Mouse (Mus musculus): ENCODE results near the gene Aifm3. TPM values are rescaled to one million over a fixed set of nuclear protein-coding genes. Genes with fewer than 3 reads are reported as not detected.
A peak's percentile ranks its signal among the peaks of the same experiment; 100 is the strongest.

Gene Aifm3
- total and polyA plus RNA-seq, 2 experiments from 2014 or later = 0.15 to 0.41 TPM

- Histone ChIP-seq H3K9me3 (replicated peaks; ENCODE audit: control insufficient read depth, low read length) (no peaks in the 10 kb centered on the region), H3K4me3 (ENCODE audit: low read depth, low read length) (no peak overlapping the region), H3K27ac (ENCODE audit: low read depth) (no peak overlapping the region), H3K4me2 (ENCODE audit: low read depth, low read length) (no peak overlapping the region), H3K4me1 (ENCODE audit: control insufficient read depth, insufficient read depth) (peaks cover 10% of the 10 kb centered on the region; the same call in 1 of the 2 replicates), H3K36me3 (replicated peaks; ENCODE audit: control insufficient read depth, insufficient read depth, low read length) (peaks cover 3% of the 10 kb centered on the region), H3K9ac (replicated peaks; ENCODE audit: low read depth, low read length) (no peak overlapping the region), H3K27me3 (ENCODE audit: control insufficient read depth, insufficient read depth, low read length) (no peaks in the 10 kb centered on the region)
- WGBS = 68% methylated on average over 1 of the region's 1 CpGs
- TF ChIP-seq CTCF (IDR thresholded peaks at IDR 0.05; ENCODE audit: low read depth) = no peak
- TF ChIP-seq EP300 (IDR thresholded peaks at IDR 0.05; ENCODE audit: low read depth) = no peak
- ATAC-seq (ENCODE audit: insufficient read depth, low read depth) (no peak), DNase-seq (ENCODE audit: low spot score) (no peak)
Measured at GRCm38 (mm10) chr16:17461596-17461995, 27.8 kb upstream of the Aifm3 start.

- no peak for DNase-seq (ENCODE audit: low spot score)
- TF ChIP-seq CTCF (IDR thresholded peaks at IDR 0.05; ENCODE audit: low read depth) = no peak
- TF ChIP-seq EP300 (IDR thresholded peaks at IDR 0.05; ENCODE audit: low read depth) = no peak
- no peaks in the 10 kb centered on the region for H3K27me3 ChIP-seq (ENCODE audit: control insufficient read depth, insufficient read depth, low read length)
- H3K9ac ChIP-seq (replicated peaks; ENCODE audit: low read depth, low read length) = no peak overlapping the region
- H3K4me2 ChIP-seq (ENCODE audit: low read depth, low read length) = no peak overlapping the region
- H3K4me3 ChIP-seq (ENCODE audit: low read depth, low read length) = no peak overlapping the region
- no peak for ATAC-seq (ENCODE audit: insufficient read depth, low read depth)
- H3K4me1 ChIP-seq (ENCODE audit: control insufficient read depth, insufficient read depth) = peaks cover 10% of the 10 kb centered on the region; the same call in 1 of the 2 replicates
- H3K36me3 ChIP-seq (replicated peaks; ENCODE audit: control insufficient read depth, insufficient read depth, low read length) = no peaks in the 10 kb centered on the region
- H3K27ac ChIP-seq (ENCODE audit: low read depth) = no peak overlapping the region
- no peaks in the 10 kb centered on the region for H3K9me3 ChIP-seq (replicated peaks; ENCODE audit: control insufficient read depth, low read length)
- 81% methylated on average over 2 of the region's 2 CpGs for WGBS
Measured at GRCm38 (mm10) chr16:17463184-17463583, 26.2 kb upstream of the Aifm3 start.

- TF ChIP-seq EP300 (IDR thresholded peaks at IDR 0.05; ENCODE audit: low read depth) (no peak), CTCF (IDR thresholded peaks at IDR 0.05; ENCODE audit: low read depth) (no peak)
- 78% methylated on average over 4 of the region's 4 CpGs for WGBS
Measured at GRCm38 (mm10) chr16:17466875-17467663, 22.3 kb upstream of the Aifm3 start.

GRCm38 (mm10) chr16:17472498-17472897, 16.9 kb upstream of the Aifm3 start:
- Histone ChIP-seq H3K4me3 (ENCODE audit: low read depth, low read length) (no peak overlapping the region), H3K9me3 (replicated peaks; ENCODE audit: control insufficient read depth, low read length) (no peaks in the 10 kb centered on the region), H3K27me3 (ENCODE audit: control insufficient read depth, insufficient read depth, low read length) (no peaks in the 10 kb centered on the region), H3K9ac (replicated peaks; ENCODE audit: low read depth, low read length) (no peak overlapping the region), H3K4me1 (ENCODE audit: control insufficient read depth, insufficient read depth) (no peaks in the 10 kb centered on the region), H3K27ac (ENCODE audit: low read depth) (no peak overlapping the region), H3K36me3 (replicated peaks; ENCODE audit: control insufficient read depth, insufficient read depth, low read length) (peaks cover 10% of the 10 kb centered on the region), H3K4me2 (ENCODE audit: low read depth, low read length) (no peak overlapping the region)
- no peak for TF ChIP-seq EP300 (IDR thresholded peaks at IDR 0.05; ENCODE audit: low read depth)
- no peak for TF ChIP-seq CTCF (IDR thresholded peaks at IDR 0.05; ENCODE audit: low read depth)
- DNase-seq (ENCODE audit: low spot score) = no peak
- 63% methylated on average over 6 of the region's 6 CpGs for WGBS
- no peak for ATAC-seq (ENCODE audit: insufficient read depth, low read depth)

More at GRCm38 (mm10) chr16:17466875-17467663, 22.3 kb upstream of the Aifm3 start:
- Histone ChIP-seq H3K27me3 (ENCODE audit: control insufficient read depth, insufficient read depth, low read length) (no peaks in the 10 kb centered on the region), H3K27ac (ENCODE audit: low read depth) (no peak overlapping the region), H3K4me1 (ENCODE audit: control insufficient read depth, insufficient read depth) (no peaks in the 10 kb centered on the region; the same call in 1 of the 2 replicates), H3K9me3 (replicated peaks; ENCODE audit: control insufficient read depth, low read length) (no peaks in the 10 kb centered on the region), H3K4me3 (ENCODE audit: low read depth, low read length) (no peak overlapping the region), H3K4me2 (ENCODE audit: low read depth, low read length) (no peak overlapping the region), H3K36me3 (replicated peaks; ENCODE audit: control insufficient read depth, insufficient read depth, low read length) (peaks cover 9% of the 10 kb centered on the region; the same call in 1 of the 2 replicates), H3K9ac (replicated peaks; ENCODE audit: low read depth, low read length) (no peak overlapping the region)
- ATAC-seq (ENCODE audit: insufficient read depth, low read depth) (no peak), DNase-seq (ENCODE audit: low spot score) (no peak)

DNA sequence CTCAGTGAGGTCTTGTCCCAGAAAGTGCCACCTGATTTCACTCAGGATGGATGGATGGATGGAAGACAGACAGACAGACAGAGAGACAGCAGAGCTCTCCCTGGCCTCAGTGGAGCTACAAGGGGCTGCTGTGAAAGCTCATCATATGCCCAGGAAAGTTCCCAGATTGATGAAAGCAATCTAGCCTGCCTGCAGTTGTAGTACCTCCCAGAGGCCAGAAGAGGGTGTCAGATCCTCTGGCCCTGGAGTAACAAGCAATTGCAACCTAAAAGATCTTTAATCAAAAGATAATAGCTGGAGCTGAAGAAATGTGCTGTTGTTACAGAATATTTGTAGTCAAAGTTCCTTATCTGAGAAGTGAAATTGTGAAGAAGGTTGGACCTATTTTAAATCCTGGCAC, 15.3 kb upstream of the Aifm3 start:
- no peaks in the 10 kb centered on the region for H3K4me1 ChIP-seq (ENCODE audit: control insufficient read depth, insufficient read depth)
- no peaks in the 10 kb centered on the region for H3K9me3 ChIP-seq (replicated peaks; ENCODE audit: control insufficient read depth, low read length)
- H3K9ac ChIP-seq (replicated peaks; ENCODE audit: low read depth, low read length) = no peak overlapping the region
- H3K36me3 ChIP-seq (replicated peaks; ENCODE audit: control insufficient read depth, insufficient read depth, low read length) = peaks cover 13% of the 10 kb centered on the region
- DNase-seq (ENCODE audit: low spot score) (no peak), ATAC-seq (ENCODE audit: insufficient read depth, low read depth) (no peak)
- TF ChIP-seq EP300 (IDR thresholded peaks at IDR 0.05; ENCODE audit: low read depth) = no peak
- TF ChIP-seq CTCF (IDR thresholded peaks at IDR 0.05; ENCODE audit: low read depth) = peak; percentile 58
- no peak overlapping the region for H3K4me2 ChIP-seq (ENCODE audit: low read depth, low read length)
- H3K4me3 ChIP-seq (ENCODE audit: low read depth, low read length) = no peak overlapping the region
- H3K27me3 ChIP-seq (ENCODE audit: control insufficient read depth, insufficient read depth, low read length) = no peaks in the 10 kb centered on the region
- H3K27ac ChIP-seq (ENCODE audit: low read depth) = no peak overlapping the region
